Mouse (Mus musculus) limb, embryonic 13.5 days (tissue): ENCODE measurements around the gene Ugt1a2. TPM values are rescaled to one million over a fixed set of nuclear protein-coding genes. Genes with fewer than 3 reads are reported as not detected.

Experiments
- ATAC-seq: fragments of 200-750 bp; cut with Nextera tagmentation; 2 replicates; pipeline ENCODE4 v1.8.0; 2017; ENCODE audit warnings: low read depth, moderate number of reproducible peaks, moderate TSS enrichment; ENCODE audit not compliant: low FRiP score
- H3K27ac ChIP-seq: fragments of 300-500 bp; sonication (generic); 2 replicates; pipeline ENCODE4 v1.5.1; 2015; ENCODE audit warnings: inconsistent platforms, mild to moderate bottlenecking, moderate library complexity
- H3K27me3 ChIP-seq: fragments of 300-500 bp; sonication (generic); 2 replicates; pipeline ENCODE4 v1.6.1; 2015; ENCODE audit warnings: mild to moderate bottlenecking, inconsistent platforms
- H3K36me3 ChIP-seq: fragments of 300-500 bp; sonication (generic); 2 replicates; pipeline ENCODE4 v1.6.1; 2015; ENCODE audit warnings: inconsistent platforms, mild to moderate bottlenecking, moderate library complexity
- H3K4me1 ChIP-seq: fragments of 300-500 bp; sonication (generic); 2 replicates; pipeline ENCODE4 v1.6.1; 2015; ENCODE audit warnings: inconsistent platforms
- H3K4me2 ChIP-seq: fragments of 300-500 bp; sonication (generic); replicated peaks from 2 replicates; pipeline ENCODE4 v1.6.1; 2015; ENCODE audit warnings: inconsistent platforms, mild to moderate bottlenecking, moderate library complexity
- H3K4me3 ChIP-seq: fragments of 300-500 bp; sonication (generic); 2 replicates; pipeline ENCODE4 v1.5.1; 2015; ENCODE audit warnings: moderate library complexity, mild to moderate bottlenecking, inconsistent platforms
- H3K9ac ChIP-seq: fragments of 300-500 bp; sonication (generic); 2 replicates; pipeline ENCODE4 v1.6.1; 2015; ENCODE audit warnings: mild to moderate bottlenecking, inconsistent platforms
- H3K9me3 ChIP-seq: fragments of 300-500 bp; sonication (generic); 2 replicates; pipeline ENCODE4 v1.6.1; 2016; ENCODE audit warnings: inconsistent platforms
- WGBS: fragments of 180-500 bp; shearing (Covaris S2); methylation state at CpG from one replicate; pipeline ENCODE4 v1.1.7; 2015; 5-methylcytosine and 5-hydroxymethylcytosine counted together
- polyA plus RNA-seq: library from polyadenylated mRNA; unstranded; fragments of >200 nt; fragmentation: Nextera tagmentation; extraction: Ambion mirVana; gene quantifications from 2 replicates; pipeline ENCODE4 v1.2.1, GENCODE M21; 2015

The Ugt1a2 gene
- polyA plus RNA-seq, 1 experiment from 2014 or later = not detected

GRCm38 (mm10) chr1:88255989-88256754 lies 55.8 kb downstream of the Ugt1a2 start:
- H3K9me3 ChIP-seq = peaks cover 71% of the 10 kb centered on the region
- H3K9ac ChIP-seq = no peak overlapping the region
- WGBS = 77% methylated on average over 13 of the region's 13 CpGs
- no peak overlapping the region for H3K4me3 ChIP-seq
- no peak for ATAC-seq
- no peak overlapping the region for H3K4me2 ChIP-seq
- no peaks in the 10 kb centered on the region for H3K27me3 ChIP-seq
- H3K36me3 ChIP-seq = peaks cover 21% of the 10 kb centered on the region
- H3K4me1 ChIP-seq = no peaks in the 10 kb centered on the region
- no peak overlapping the region for H3K27ac ChIP-seq

DNA sequence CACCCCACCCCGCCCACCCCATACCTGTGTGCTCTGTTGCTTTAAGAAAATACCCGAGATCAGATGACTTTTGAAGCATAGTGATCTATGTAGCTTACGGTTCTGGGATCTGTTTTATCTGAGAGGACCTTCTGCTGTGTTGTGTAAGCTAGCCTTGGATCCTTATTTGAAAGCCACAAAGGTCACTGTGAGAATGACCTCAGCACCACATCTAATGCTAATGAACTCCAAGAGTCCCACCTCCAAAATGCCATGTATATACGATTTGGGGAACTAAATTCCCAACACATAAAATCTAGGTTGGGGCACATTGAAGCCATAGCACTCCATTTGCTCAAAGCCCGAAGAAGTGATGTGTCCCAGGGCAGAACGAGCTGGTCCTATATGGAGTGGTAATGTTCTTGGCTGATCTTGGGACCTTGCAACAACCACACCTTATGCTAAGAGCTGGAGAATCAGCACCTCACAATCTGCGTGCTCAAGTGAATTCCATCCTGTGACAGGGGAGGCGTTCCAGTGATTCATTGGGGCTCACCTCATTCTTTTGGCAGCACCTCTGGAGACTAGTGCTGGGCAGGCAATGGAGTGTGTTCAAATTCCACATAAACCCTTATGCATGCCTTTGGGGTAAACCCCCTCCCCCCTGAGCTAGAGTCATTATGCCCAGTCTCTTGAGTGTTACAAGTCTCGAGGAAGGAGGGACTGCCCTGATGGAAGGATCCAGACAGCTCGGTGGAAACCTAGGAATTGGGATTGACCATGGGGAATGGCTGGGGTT lies 56.7 kb downstream of the Ugt1a2 start:
- ATAC-seq = no peak
- peaks cover 74% of the 10 kb centered on the region for H3K9me3 ChIP-seq

GRCm38 (mm10) chr1:88257681-88258080 lies 57.3 kb downstream of the Ugt1a2 start:
- Histone ChIP-seq H3K27me3 (no peaks in the 10 kb centered on the region), H3K27ac (no peak overlapping the region), H3K9ac (no peak overlapping the region), H3K36me3 (peaks cover 36% of the 10 kb centered on the region), H3K4me2 (no peak overlapping the region), H3K4me3 (no peak overlapping the region), H3K4me1 (peaks cover 3% of the 10 kb centered on the region; the same call in 1 of the 2 replicates), H3K9me3 (peaks cover 68% of the 10 kb centered on the region)
- WGBS = 82% methylated on average over 6 of the region's 6 CpGs
- no peak for ATAC-seq

More for the DNA sequence above, 56.7 kb downstream of the Ugt1a2 start:
- H3K27me3 ChIP-seq = no peaks in the 10 kb centered on the region
- no peak overlapping the region for H3K4me2 ChIP-seq
- WGBS = 73% methylated on average over 10 of the region's 10 CpGs
- H3K27ac ChIP-seq = no peak overlapping the region
- H3K4me3 ChIP-seq = no peak overlapping the region
- H3K4me1 ChIP-seq = no peaks in the 10 kb centered on the region
- no peak overlapping the region for H3K9ac ChIP-seq
- H3K36me3 ChIP-seq = peaks cover 30% of the 10 kb centered on the region

GRCm38 (mm10) chr1:88258361-88258760 lies 58.0 kb downstream of the Ugt1a2 start:
- H3K4me3 ChIP-seq = no peak overlapping the region
- peaks cover 64% of the 10 kb centered on the region for H3K9me3 ChIP-seq
- no peak for ATAC-seq
- peaks cover 3% of the 10 kb centered on the region; the same call in 1 of the 2 replicates for H3K4me1 ChIP-seq
- H3K4me2 ChIP-seq = no peak overlapping the region
- no peaks in the 10 kb centered on the region for H3K27me3 ChIP-seq
- 71% methylated on average over 6 of the region's 6 CpGs for WGBS
- peaks cover 43% of the 10 kb centered on the region for H3K36me3 ChIP-seq
- no peak overlapping the region for H3K27ac ChIP-seq
- no peak overlapping the region for H3K9ac ChIP-seq

DNA sequence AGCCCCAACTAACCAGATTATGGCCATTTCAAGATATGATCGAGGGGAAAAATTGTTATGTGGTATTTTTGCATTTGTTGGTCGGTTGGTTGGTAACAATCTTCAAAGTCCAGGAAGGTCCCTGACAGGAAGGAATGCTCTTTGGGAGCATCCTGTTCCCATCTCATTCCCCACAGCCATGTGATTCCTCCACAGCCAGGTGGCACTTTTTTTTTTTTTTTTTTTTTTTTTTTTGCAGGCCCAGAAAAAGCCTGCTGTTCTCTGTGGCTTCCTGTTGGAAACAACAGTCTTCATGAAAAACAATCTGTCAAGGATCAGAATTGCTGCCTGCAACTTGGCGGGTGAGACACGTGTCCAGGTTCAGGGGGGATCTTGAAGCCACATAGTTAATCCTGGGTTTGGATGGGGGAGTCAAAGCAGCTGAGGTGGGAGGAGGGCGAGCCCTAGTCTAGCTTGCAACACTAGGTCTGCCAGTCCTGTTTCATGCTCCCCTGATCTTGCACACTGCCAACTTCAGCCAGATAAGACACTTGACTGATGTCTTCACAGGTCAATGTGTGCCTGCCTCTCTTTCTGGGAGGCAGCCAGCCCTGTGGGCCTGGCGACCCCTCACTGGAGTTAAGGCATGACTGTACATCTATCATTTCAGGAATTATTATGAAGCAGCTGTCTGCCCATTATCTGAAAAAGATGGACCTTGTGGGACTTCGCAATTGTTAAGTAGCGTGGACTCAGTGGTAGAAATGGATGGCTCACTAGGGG lies 58.7 kb downstream of the Ugt1a2 start:
- H3K4me2 ChIP-seq = no peak overlapping the region
- H3K4me3 ChIP-seq = no peak overlapping the region
- no peak overlapping the region for H3K27ac ChIP-seq
- H3K36me3 ChIP-seq = peaks cover 50% of the 10 kb centered on the region
- peaks cover 3% of the 10 kb centered on the region; the same call in 1 of the 2 replicates for H3K4me1 ChIP-seq
- ATAC-seq = no peak
- 76% methylated on average over 8 of the region's 8 CpGs for WGBS
- no peak overlapping the region for H3K9ac ChIP-seq
- H3K9me3 ChIP-seq = peaks cover 59% of the 10 kb centered on the region
- H3K27me3 ChIP-seq = no peaks in the 10 kb centered on the region

DNA sequence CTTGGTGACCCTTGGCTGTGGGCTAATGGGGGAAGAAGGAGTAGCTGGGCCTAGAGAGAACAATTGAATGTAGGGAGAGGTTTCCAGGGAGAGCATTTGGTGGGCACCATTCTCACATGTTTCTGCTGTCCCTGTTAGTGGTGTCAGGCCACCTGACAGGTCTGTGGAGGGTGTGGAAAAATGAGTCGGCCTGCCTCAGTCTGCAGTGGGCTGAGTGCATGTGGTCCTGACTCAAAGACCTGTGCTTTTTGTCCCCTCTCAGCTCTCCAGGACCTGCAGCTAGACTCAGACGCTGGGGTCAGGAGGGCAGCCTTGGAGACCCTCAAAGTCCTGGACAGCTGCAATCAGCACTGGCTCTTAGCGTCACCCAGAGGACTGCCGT lies 59.2 kb downstream of the Ugt1a2 start:
- no peaks in the 10 kb centered on the region for H3K27me3 ChIP-seq
- no peak overlapping the region for H3K4me3 ChIP-seq
- no peak overlapping the region for H3K9ac ChIP-seq
- H3K4me1 ChIP-seq = peaks cover 3% of the 10 kb centered on the region; the same call in 1 of the 2 replicates
- no peak overlapping the region for H3K4me2 ChIP-seq
- peaks cover 55% of the 10 kb centered on the region for H3K36me3 ChIP-seq
- peaks cover 57% of the 10 kb centered on the region for H3K9me3 ChIP-seq
- H3K27ac ChIP-seq = no peak overlapping the region
- ATAC-seq = no peak
- WGBS = 75% methylated on average over 4 of the region's 4 CpGs

- ATAC-seq = 0 out of 2 replicates have a peak, but pooled peaks have one; percentile 1
- H3K9ac ChIP-seq = no peak overlapping the region
- no peak overlapping the region for H3K4me3 ChIP-seq
- H3K27me3 ChIP-seq = no peaks in the 10 kb centered on the region
- H3K27ac ChIP-seq = no peak overlapping the region
- 82% methylated on average over 6 of the region's 6 CpGs for WGBS
- H3K9me3 ChIP-seq = peaks cover 52% of the 10 kb centered on the region
- H3K36me3 ChIP-seq = peaks cover 60% of the 10 kb centered on the region
- H3K4me1 ChIP-seq = peaks cover 3% of the 10 kb centered on the region; the same call in 1 of the 2 replicates
- H3K4me2 ChIP-seq = no peak overlapping the region
Observed at GRCm38 (mm10) chr1:88260114-88260513, 59.7 kb downstream of the Ugt1a2 start.

GRCm38 (mm10) chr1:88260604-88261377 lies 60.4 kb downstream of the Ugt1a2 start:
- no peak overlapping the region for H3K4me3 ChIP-seq
- no peak overlapping the region for H3K27ac ChIP-seq
- H3K27me3 ChIP-seq = no peaks in the 10 kb centered on the region
- no peak overlapping the region for H3K9ac ChIP-seq
- 83% methylated on average over 10 of the region's 10 CpGs for WGBS
- H3K4me1 ChIP-seq = peaks cover 3% of the 10 kb centered on the region; the same call in 1 of the 2 replicates
- no peak for ATAC-seq
- peaks cover 50% of the 10 kb centered on the region for H3K9me3 ChIP-seq
- H3K36me3 ChIP-seq = peaks cover 67% of the 10 kb centered on the region
- no peak overlapping the region for H3K4me2 ChIP-seq

DNA sequence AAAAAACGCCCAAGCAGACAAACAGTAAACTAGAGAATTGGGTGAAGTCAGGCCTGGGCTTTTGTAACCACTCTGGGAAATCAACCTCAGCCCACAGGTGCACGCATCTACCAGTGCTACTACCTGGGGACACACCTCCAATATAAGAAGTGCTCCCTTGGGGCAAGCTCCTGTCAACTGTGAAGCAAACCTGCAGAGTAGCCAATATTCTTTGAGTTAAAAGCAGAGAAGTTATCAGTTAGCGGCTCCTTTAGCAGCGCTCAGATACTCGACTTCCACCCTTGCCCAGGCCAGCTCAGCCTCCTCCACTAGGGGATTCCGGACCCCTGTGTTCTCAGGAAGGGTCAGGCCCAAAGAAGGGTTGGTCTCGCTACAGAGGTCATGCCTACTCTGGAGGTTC lies 61.3 kb downstream of the Ugt1a2 start:
- Histone ChIP-seq H3K27ac (no peak overlapping the region), H3K9ac (no peak overlapping the region), H3K36me3 (peaks cover 76% of the 10 kb centered on the region), H3K9me3 (peaks cover 42% of the 10 kb centered on the region), H3K4me3 (no peak overlapping the region), H3K4me1 (peaks cover 3% of the 10 kb centered on the region; the same call in 1 of the 2 replicates), H3K4me2 (no peak overlapping the region), H3K27me3 (no peaks in the 10 kb centered on the region)
- ATAC-seq = no peak
- 87% methylated on average over 7 of the region's 7 CpGs for WGBS

- H3K9ac ChIP-seq = no peak overlapping the region
- H3K4me1 ChIP-seq = peaks cover 3% of the 10 kb centered on the region; the same call in 1 of the 2 replicates
- no peaks in the 10 kb centered on the region for H3K27me3 ChIP-seq
- H3K36me3 ChIP-seq = peaks cover 82% of the 10 kb centered on the region
- peaks cover 36% of the 10 kb centered on the region for H3K9me3 ChIP-seq
- no peak overlapping the region for H3K4me2 ChIP-seq
- no peak overlapping the region for H3K27ac ChIP-seq
- no peak overlapping the region for H3K4me3 ChIP-seq
- 79% methylated on average over 4 of the region's 4 CpGs for WGBS
- 0 out of 2 replicates have a peak, but pooled peaks have one; percentile 0 for ATAC-seq
Observed at GRCm38 (mm10) chr1:88262255-88262654, 61.9 kb downstream of the Ugt1a2 start.

GRCm38 (mm10) chr1:88262961-88263360 lies 62.6 kb downstream of the Ugt1a2 start:
- 74% methylated on average over 6 of the region's 6 CpGs for WGBS
- Histone ChIP-seq H3K9me3 (peaks cover 29% of the 10 kb centered on the region), H3K9ac (no peak overlapping the region), H3K27me3 (no peaks in the 10 kb centered on the region), H3K36me3 (peaks cover 89% of the 10 kb centered on the region), H3K27ac (no peak overlapping the region), H3K4me3 (no peak overlapping the region), H3K4me2 (no peak overlapping the region), H3K4me1 (peaks cover 3% of the 10 kb centered on the region; the same call in 1 of the 2 replicates)
- no peak for ATAC-seq
